Mouse (Mus musculus) liver, embryonic 13.5 days (tissue): ENCODE results near the gene Sycn. TPM values are rescaled to one million over a fixed set of nuclear protein-coding genes. Genes with fewer than 3 reads are reported as not detected.

ENCODE experiments used
- ATAC-seq: fragments of 200-750 bp; cut with Nextera tagmentation; 2 replicates; pipeline ENCODE4 v1.8.0; 2017; ENCODE audit warnings: low read depth, mild to moderate bottlenecking, moderate number of reproducible peaks, moderate library complexity
- DNase-seq: peaks from one replicate; pipeline ENCODE4 v3.0.0; 2022
- H3K27ac ChIP-seq: fragments of 300-500 bp; sonication (generic); 2 replicates; pipeline ENCODE4 v1.5.1; 2015; ENCODE audit warnings: moderate library complexity, mild to moderate bottlenecking, inconsistent platforms
- H3K27me3 ChIP-seq: fragments of 300-500 bp; sonication (generic); 2 replicates; pipeline ENCODE4 v1.6.1; 2015; ENCODE audit warnings: mild to moderate bottlenecking, inconsistent platforms
- H3K36me3 ChIP-seq: fragments of 300-500 bp; sonication (generic); 2 replicates; pipeline ENCODE4 v1.6.1; 2015; ENCODE audit warnings: mild to moderate bottlenecking, inconsistent platforms
- H3K4me1 ChIP-seq: fragments of 300-500 bp; sonication (generic); replicated peaks from 2 replicates; pipeline ENCODE4 v1.6.1; 2015; ENCODE audit warnings: inconsistent platforms
- H3K4me2 ChIP-seq: fragments of 300-500 bp; sonication (generic); 2 replicates; pipeline ENCODE4 v1.6.1; 2015; ENCODE audit warnings: inconsistent platforms, mild to moderate bottlenecking, moderate library complexity
- H3K4me3 ChIP-seq: fragments of 300-500 bp; sonication (generic); replicated peaks from 2 replicates; pipeline ENCODE4 v1.5.1; 2015; ENCODE audit warnings: mild to moderate bottlenecking, inconsistent platforms
- H3K9ac ChIP-seq: fragments of 300-500 bp; sonication (generic); 2 replicates; pipeline ENCODE4 v1.6.1; 2015; ENCODE audit warnings: mild to moderate bottlenecking, inconsistent platforms
- H3K9me3 ChIP-seq: fragments of 300-500 bp; sonication (generic); replicated peaks from 2 replicates; pipeline ENCODE4 v1.6.1; 2016; ENCODE audit warnings: inconsistent platforms
- whole genome bisulfite sequencing: fragments of 180-500 bp; shearing (Covaris S2); methylation state at CpG from one replicate; pipeline ENCODE4 v1.1.7; 2015; ENCODE audit not compliant: insufficient replicate concordance; 5-methylcytosine and 5-hydroxymethylcytosine counted together
- microRNA-seq: library from miRNA; unstranded; fragments of <30 nt; microRNA quantifications from one replicate; pipeline ENCODE4, GENCODE M21; 2016
- polyA plus RNA-seq: library from polyadenylated mRNA; unstranded; fragments of >200 nt; fragmentation: Nextera tagmentation; extraction: Ambion mirVana; gene quantifications from 2 replicates; pipeline ENCODE4 v1.2.1, GENCODE M21; 2015

Sycn gene
- polyA plus RNA-seq, 1 experiment from 2014 or later, result not detected

- ATAC-seq (no peak), DNase-seq (no peak)
- peak overlapping the region; percentile 97 for H3K27ac ChIP-seq
- WGBS, result 81% methylated on average over 6 of the region's 6 CpGs
- H3K27me3 ChIP-seq, result no peaks in the 10 kb centered on the region
- H3K9me3 ChIP-seq, result no peaks in the 10 kb centered on the region
- peak overlapping the region; percentile 77 for H3K9ac ChIP-seq
- H3K36me3 ChIP-seq, result peaks cover 7% of the 10 kb centered on the region; the same call in 1 of the 2 replicates
- peak overlapping the region; percentile 10 for H3K4me3 ChIP-seq
- H3K4me1 ChIP-seq, result peaks cover 97% of the 10 kb centered on the region
- H3K4me2 ChIP-seq, result peak overlapping the region; percentile 69
These were observed 44.3 kb downstream of the Sycn start for GRCm38 (mm10) chr7:28585001-28585400.

- H3K9ac ChIP-seq, result peak overlapping the region; percentile 34; the same call in 1 of the 2 replicates
- peaks cover 97% of the 10 kb centered on the region for H3K4me1 ChIP-seq
- H3K4me3 ChIP-seq, result no peak overlapping the region
- ATAC-seq (no peak), DNase-seq (no peak)
- peak overlapping the region; percentile 37; the same call in 1 of the 2 replicates for H3K27ac ChIP-seq
- no peaks in the 10 kb centered on the region for H3K27me3 ChIP-seq
- WGBS, result 81% methylated on average over 6 of the region's 6 CpGs
- H3K9me3 ChIP-seq, result no peaks in the 10 kb centered on the region
- H3K36me3 ChIP-seq, result peaks cover 8% of the 10 kb centered on the region; the same call in 1 of the 2 replicates
- no peak overlapping the region for H3K4me2 ChIP-seq
These were observed 46.2 kb downstream of the Sycn start for GRCm38 (mm10) chr7:28586663-28587411.

GRCm38 (mm10) chr7:28587644-28588043 lies 47.0 kb downstream of the Sycn start:
- H3K27ac ChIP-seq, result no peak overlapping the region; the same call in 1 of the 2 replicates
- peaks cover 97% of the 10 kb centered on the region for H3K4me1 ChIP-seq
- H3K4me3 ChIP-seq, result no peak overlapping the region
- no peaks in the 10 kb centered on the region for H3K9me3 ChIP-seq
- no peak for DNase-seq
- H3K4me2 ChIP-seq, result no peak overlapping the region
- peaks cover 11% of the 10 kb centered on the region for H3K36me3 ChIP-seq
- ATAC-seq, result no peak
- H3K27me3 ChIP-seq, result no peaks in the 10 kb centered on the region
- H3K9ac ChIP-seq, result peak overlapping the region; percentile 41

Small RNA genes within 50 kb of the gene (microRNA-seq; reads per million reads assigned to microRNA genes)
- gene Mir7049, result not detected

Other genes with a start within 250 kb of the Sycn start
- not detected in 2 replicates for gene Selenov, start 249.7 kb upstream of the Sycn start, polyA plus RNA-seq
- 0.06 and 0.07 TPM in 2 replicates for gene Dll3, start 238.6 kb upstream of the Sycn start, polyA plus RNA-seq
- gene Timm50, start 228.8 kb upstream of the Sycn start, polyA plus RNA-seq, result 114 and 118 TPM in 2 replicates
- 35.2 and 42.8 TPM in 2 replicates for gene Supt5, start 202.1 kb upstream of the Sycn start, polyA plus RNA-seq
- 937 and 964 TPM in 2 replicates for gene Rps16, start 190.2 kb upstream of the Sycn start, polyA plus RNA-seq
- gene Plekhg2, start 168.3 kb upstream of the Sycn start, polyA plus RNA-seq, result 4.9 and 5.0 TPM in 2 replicates
- gene Zfp36, start 160.6 kb upstream of the Sycn start, polyA plus RNA-seq, result 4.7 and 6.3 TPM in 2 replicates
- 28.1 and 31.8 TPM in 2 replicates for gene Med29, start 148.2 kb upstream of the Sycn start, polyA plus RNA-seq
- gene Paf1, start 147.9 kb upstream of the Sycn start, polyA plus RNA-seq, result 30.7 and 33.4 TPM in 2 replicates
- 32.1 and 32.9 TPM in 2 replicates for gene Gmfg, start 103.4 kb upstream of the Sycn start, polyA plus RNA-seq
- gene Lrfn1, start 88.9 kb upstream of the Sycn start, polyA plus RNA-seq, result 0.15 and 0.36 TPM in 2 replicates
- not detected in 2 replicates for gene Ifnl2, start 30.4 kb upstream of the Sycn start, polyA plus RNA-seq
- not detected in 2 replicates for gene Ifnl3, start 18.0 kb upstream of the Sycn start, polyA plus RNA-seq
- not detected in 2 replicates for gene Nccrp1, start 6.4 kb downstream of the Sycn start, polyA plus RNA-seq
- gene Samd4b, start 57.3 kb downstream of the Sycn start, polyA plus RNA-seq, result 4.1 and 5.8 TPM in 2 replicates
- 16.2 and 18.5 TPM in 2 replicates for gene Pak4, start 57.3 kb downstream of the Sycn start, polyA plus RNA-seq
- gene Acp7, start 90.4 kb downstream of the Sycn start, polyA plus RNA-seq, result not detected in 2 replicates
- 0.29 and 0.32 TPM in 2 replicates for gene Fbxo27, start 152.0 kb downstream of the Sycn start, polyA plus RNA-seq
- 1.4 and 1.8 TPM in 2 replicates for gene Fbxo17, start 175.9 kb downstream of the Sycn start, polyA plus RNA-seq
- gene Mrps12, start 200.9 kb downstream of the Sycn start, polyA plus RNA-seq, result 106 and 112 TPM in 2 replicates
- 16.3 and 17.0 TPM in 2 replicates for gene Sars2, start 201.1 kb downstream of the Sycn start, polyA plus RNA-seq
- not detected in 2 replicates for gene Ccer2, start 215.3 kb downstream of the Sycn start, polyA plus RNA-seq
- gene Sirt2, start 225.8 kb downstream of the Sycn start, polyA plus RNA-seq, result 25.1 and 28.4 TPM in 2 replicates
- gene Nfkbib, start 226.6 kb downstream of the Sycn start, polyA plus RNA-seq, result 37.0 and 37.1 TPM in 2 replicates
- gene Rinl, start 248.1 kb downstream of the Sycn start, polyA plus RNA-seq, result 10.8 and 12.0 TPM in 2 replicates